Mouse (Mus musculus) CH12.LX (cell line): ENCODE measurements at regions not wholly inside any gene's neighbourhood (a gene's known extent, or its start where the extent isn't known, plus 50 kb on each side); places are given as distances from the start of the nearest gene placed in this dataset.

ENCODE experiments used
- CTCF ChIP-seq, 2 experiments: IDR thresholded peaks in 1 of 2; conservative IDR thresholded peaks in 1 of 2; 2 replicates each; pipeline ENCODE4 v1.5.1; 2011 to 2012; ENCODE audit warnings: low read depth in 2 of 2, low read length in 2 of 2, improper control_type of control experiment in 1 of 2, inconsistent platforms in 1 of 2, mild to moderate bottlenecking in 1 of 2, moderate library complexity in 1 of 2
- E2F4 ChIP-seq: IDR thresholded peaks from 2 replicates; pipeline ENCODE4 v1.6.1; 2011; ENCODE audit warnings: low read depth, low read length, improper control_type of control experiment; ENCODE audit not compliant: insufficient replicate concordance
- EP300 ChIP-seq: IDR thresholded peaks from 2 replicates; pipeline ENCODE4 v1.6.1; 2011; ENCODE audit warnings: low read length, improper control_type of control experiment
- HCFC1 ChIP-seq: IDR thresholded peaks from 2 replicates; pipeline ENCODE4 v1.6.1; 2012; ENCODE audit warnings: low read depth, mild to moderate bottlenecking, inconsistent platforms, low read length, improper control_type of control experiment
- MAZ ChIP-seq: IDR thresholded peaks from 2 replicates; pipeline ENCODE4 v1.6.1; 2012; ENCODE audit warnings: low read depth, mild to moderate bottlenecking, inconsistent platforms, low read length, improper control_type of control experiment, moderate library complexity
- RCOR1 ChIP-seq: conservative IDR thresholded peaks from 2 replicates; pipeline ENCODE4 v1.6.1; 2012; ENCODE audit warnings: low read depth, mild to moderate bottlenecking, inconsistent platforms, low read length, improper control_type of control experiment
- SIN3A ChIP-seq: IDR thresholded peaks from 2 replicates; pipeline ENCODE4 v1.6.1; 2012; ENCODE audit warnings: low read length, improper control_type of control experiment, inconsistent platforms
- UBTF ChIP-seq: IDR thresholded peaks from 2 replicates; pipeline ENCODE4 v1.6.1; 2012; ENCODE audit warnings: low read depth, mild to moderate bottlenecking, inconsistent platforms, low read length, improper control_type of control experiment, moderate library complexity
- ZMIZ1 ChIP-seq: IDR thresholded peaks from 2 replicates; pipeline ENCODE4 v1.6.1; 2012; ENCODE audit warnings: low read depth, mild to moderate bottlenecking, inconsistent platforms, low read length, improper control_type of control experiment

DNA sequence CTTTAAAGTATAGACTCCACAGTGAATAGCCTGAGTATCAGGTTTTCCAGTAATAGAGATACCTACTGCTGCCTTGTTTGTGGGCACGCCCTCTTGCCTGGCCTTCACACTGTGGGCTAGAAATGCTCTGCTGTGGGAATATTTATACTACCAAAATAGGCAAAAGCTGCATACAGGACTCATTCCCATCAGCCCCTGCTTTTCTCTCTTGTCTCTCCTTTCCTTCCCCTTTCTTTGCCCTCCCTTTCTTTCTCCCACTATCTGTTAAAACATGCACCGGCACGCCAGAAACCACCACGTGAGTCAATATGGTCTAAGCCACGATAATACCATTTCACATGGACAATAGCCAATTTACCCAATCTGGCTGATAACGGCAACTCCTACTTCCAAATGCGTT lies 395.5 kb downstream of the Pmp22 start:
- TF ChIP-seq SIN3A: no peak
- no peak for TF ChIP-seq CTCF (conservative IDR thresholded peaks at IDR 0.05 in 1 of 2, IDR thresholded peaks at IDR 0.05 in 1 of 2; ENCODE audit: low read depth in 2 of 2, low read length in 2 of 2)
- no peak for TF ChIP-seq HCFC1
- no peak for TF ChIP-seq ZMIZ1
- no peak for TF ChIP-seq EP300
- no peak for TF ChIP-seq E2F4
- no peak for TF ChIP-seq RCOR1
- no peak for TF ChIP-seq MAZ
- no peak for TF ChIP-seq UBTF
